Mouse (Mus musculus) neural tube, embryonic 13.5 days (tissue): ENCODE data around the gene Tcte1. TPM values are rescaled to one million over a fixed set of nuclear protein-coding genes. Genes with fewer than 3 reads are reported as not detected.
A peak's percentile ranks its signal among the peaks of the same experiment; 100 is the strongest.

Experiments used
- ATAC-seq: fragments of 200-750 bp; cut with Nextera tagmentation; 2 replicates; pipeline ENCODE4 v1.8.0; 2017; ENCODE audit warnings: low read depth, mild to moderate bottlenecking, moderate TSS enrichment, moderate library complexity
- H3K27ac ChIP-seq: fragments of 300-500 bp; sonication (generic); replicated peaks from 2 replicates; pipeline ENCODE4 v1.5.1; 2015; ENCODE audit warnings: moderate library complexity, mild to moderate bottlenecking, inconsistent platforms
- H3K27me3 ChIP-seq: fragments of 300-500 bp; sonication (generic); 2 replicates; pipeline ENCODE4 v1.6.1; 2015; ENCODE audit warnings: mild to moderate bottlenecking, inconsistent platforms
- H3K36me3 ChIP-seq: fragments of 300-500 bp; sonication (generic); 2 replicates; pipeline ENCODE4 v1.6.1; 2015; ENCODE audit warnings: mild to moderate bottlenecking, inconsistent platforms
- H3K4me1 ChIP-seq: fragments of 300-500 bp; sonication (generic); replicated peaks from 2 replicates; pipeline ENCODE4 v1.6.1; 2015; ENCODE audit warnings: inconsistent platforms
- H3K4me2 ChIP-seq: fragments of 300-500 bp; sonication (generic); 2 replicates; pipeline ENCODE4 v1.6.1; 2015; ENCODE audit warnings: inconsistent platforms, mild to moderate bottlenecking, moderate library complexity
- H3K4me3 ChIP-seq: fragments of 300-500 bp; sonication (generic); 2 replicates; pipeline ENCODE4 v1.5.1; 2015; ENCODE audit warnings: mild to moderate bottlenecking, inconsistent platforms
- H3K9ac ChIP-seq: fragments of 300-500 bp; sonication (generic); 2 replicates; pipeline ENCODE4 v1.6.1; 2015; ENCODE audit warnings: moderate library complexity, mild to moderate bottlenecking, inconsistent platforms
- H3K9me3 ChIP-seq: fragments of 300-500 bp; sonication (generic); 2 replicates; pipeline ENCODE4 v1.6.1; 2016; ENCODE audit warnings: inconsistent platforms
- WGBS: fragments of 180-500 bp; shearing (Covaris S2); methylation state at CpG from one replicate; pipeline ENCODE4 v1.1.7; 2015; 5-methylcytosine and 5-hydroxymethylcytosine counted together
- polyA plus RNA-seq: library from polyadenylated mRNA; unstranded; fragments of >200 nt; fragmentation: Nextera tagmentation; extraction: Ambion mirVana; gene quantifications from 2 replicates; pipeline ENCODE4 v1.2.1, GENCODE M21; 2015

The Tcte1 gene
- polyA plus RNA-seq, 1 experiment from 2014 or later = 3.3 TPM

DNA sequence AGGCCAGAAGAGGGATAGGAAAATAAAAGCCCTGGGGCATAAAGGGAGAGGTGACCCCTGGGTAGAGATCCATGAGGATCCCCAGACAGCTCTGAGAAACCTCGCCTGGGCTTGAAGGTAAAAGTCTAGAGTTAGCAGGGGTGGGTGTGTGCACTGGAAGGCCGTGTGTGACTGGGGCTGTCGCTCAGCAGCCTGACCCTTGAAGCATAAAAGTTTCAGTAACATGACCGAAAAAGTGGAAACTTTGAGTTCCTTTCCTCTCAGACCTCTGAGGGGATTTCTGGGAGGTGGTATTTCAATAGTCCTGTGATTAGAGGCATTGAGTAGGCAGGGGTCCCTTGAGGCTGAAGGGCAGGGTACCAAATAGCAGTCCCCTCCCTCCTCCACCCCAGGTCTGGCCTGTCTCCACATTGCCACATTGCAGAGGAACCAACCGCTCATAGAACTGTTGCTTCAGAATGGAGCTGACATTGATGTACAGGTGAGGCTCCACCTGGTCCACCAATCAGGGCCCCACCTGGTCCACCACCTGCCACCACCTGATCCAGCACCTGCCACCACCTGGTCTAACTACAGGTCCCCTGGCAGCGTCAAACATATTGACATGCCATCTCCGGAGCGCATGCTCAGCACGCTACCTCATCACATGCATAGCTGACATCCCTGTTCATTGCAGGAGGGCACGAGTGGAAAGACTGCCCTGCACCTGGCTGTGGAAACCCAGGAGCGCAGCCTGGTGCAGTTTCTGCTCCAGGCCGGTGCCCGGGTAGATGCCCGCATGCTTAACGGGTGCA, 36.7 kb downstream of the Tcte1 start:
- Histone ChIP-seq H3K9ac (no peak overlapping the region), H3K4me3 (no peak overlapping the region), H3K4me1 (peaks cover 27% of the 10 kb centered on the region), H3K36me3 (no peaks in the 10 kb centered on the region), H3K9me3 (no peaks in the 10 kb centered on the region), H3K27ac (no peak overlapping the region), H3K4me2 (no peak overlapping the region), H3K27me3 (peaks cover 11% of the 10 kb centered on the region)
- no peak for ATAC-seq
- 90% methylated on average over 15 of the region's 15 CpGs for WGBS

DNA sequence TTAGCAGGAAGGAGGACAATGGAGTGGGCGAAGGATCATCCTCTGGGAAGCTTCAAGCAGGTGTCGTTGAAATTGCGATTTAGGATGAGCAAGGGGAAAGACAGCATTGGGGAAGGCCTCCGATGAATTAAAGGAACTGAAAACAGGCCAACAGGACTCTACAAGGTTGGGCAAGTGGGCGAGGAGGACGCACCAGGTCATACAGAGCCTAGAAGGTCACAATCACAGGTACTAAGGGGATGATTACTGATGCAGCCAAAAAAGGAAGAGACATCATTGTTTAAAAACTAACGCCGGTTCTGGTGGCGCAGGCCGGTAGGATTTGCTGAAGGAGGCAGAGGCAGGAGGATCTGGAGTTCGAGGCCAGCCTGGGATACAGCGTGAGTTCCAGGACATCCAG, 40.0 kb downstream of the Tcte1 start:
- H3K9ac ChIP-seq = 0 out of 2 replicates have a peak overlapping the region, but pooled peaks have one; percentile 92
- no peaks in the 10 kb centered on the region for H3K9me3 ChIP-seq
- no peak for ATAC-seq
- H3K4me1 ChIP-seq = peaks cover 38% of the 10 kb centered on the region
- 0 out of 2 replicates have a peak overlapping the region, but pooled peaks have one; percentile 81 for H3K4me3 ChIP-seq
- H3K27ac ChIP-seq = no peak overlapping the region
- H3K36me3 ChIP-seq = peaks cover 32% of the 10 kb centered on the region
- 82% methylated on average over 12 of the region's 12 CpGs for WGBS
- peak overlapping the region; percentile 96 for H3K4me2 ChIP-seq
- H3K27me3 ChIP-seq = no peaks in the 10 kb centered on the region

DNA sequence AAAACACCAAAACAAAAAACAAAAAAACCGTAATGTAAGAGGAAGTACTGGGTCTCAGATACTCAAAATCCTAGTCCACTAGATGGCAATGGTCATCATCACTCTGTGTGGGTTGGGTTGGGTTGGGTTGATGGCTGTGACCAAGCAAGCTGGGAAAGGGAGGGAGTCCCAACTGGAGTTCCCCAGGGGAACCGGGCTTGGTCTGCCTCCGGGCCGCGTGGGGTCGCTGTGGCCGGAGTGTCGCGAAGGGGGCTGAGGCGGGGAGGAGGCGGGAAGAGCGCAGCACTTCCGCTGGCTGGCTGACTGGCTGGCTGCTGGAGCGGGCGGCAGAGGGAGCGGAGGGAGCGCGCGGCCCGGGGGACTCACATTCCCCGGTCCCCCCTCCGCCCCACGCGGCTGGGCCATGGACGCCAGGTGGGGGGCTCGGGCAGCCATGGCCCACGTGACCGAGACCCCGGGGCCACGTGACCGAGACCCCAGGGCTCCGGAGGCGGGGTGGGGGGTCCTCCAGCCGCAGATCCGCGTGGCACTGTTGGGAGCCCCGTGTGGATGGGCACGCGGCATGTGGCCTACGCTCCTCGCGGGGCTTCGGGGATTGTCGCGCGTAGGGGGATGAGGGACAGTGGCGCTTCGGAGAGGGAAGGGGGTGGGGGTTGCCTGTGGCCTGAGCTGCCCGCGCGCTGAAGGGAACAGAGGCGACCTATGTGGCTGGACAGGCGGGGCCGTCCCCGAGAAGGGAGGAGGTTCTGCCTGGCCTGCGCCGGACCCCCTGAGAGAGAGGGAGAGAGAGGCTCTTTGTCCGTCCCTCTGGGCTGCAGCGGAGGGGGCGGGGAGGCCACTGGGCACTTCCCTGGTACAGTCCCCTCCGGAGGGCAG, 40.7 kb downstream of the Tcte1 start, which contains the start of gene Slc35b2:
Gene Slc35b2, plus strand, starts transcription at position 220 of the 876 bp plus-strand sequence.
- Histone ChIP-seq H3K9ac (peak within 1 kb of the TSS; percentile 92), H3K4me2 (peak within 1 kb of the TSS; percentile 96), H3K9me3 (no peaks in the 10 kb centered on the region), H3K4me3 (peak within 1 kb of the TSS; percentile 81), H3K27me3 (no peaks in the 10 kb centered on the region), H3K4me1 (peaks cover 44% of the 10 kb centered on the region), H3K36me3 (peaks cover 38% of the 10 kb centered on the region), H3K27ac (peak within 1 kb of the TSS; percentile 90)
- WGBS = under 1% methylated on average over 41 of the region's 61 CpGs
- peak; percentile 87 for ATAC-seq

DNA sequence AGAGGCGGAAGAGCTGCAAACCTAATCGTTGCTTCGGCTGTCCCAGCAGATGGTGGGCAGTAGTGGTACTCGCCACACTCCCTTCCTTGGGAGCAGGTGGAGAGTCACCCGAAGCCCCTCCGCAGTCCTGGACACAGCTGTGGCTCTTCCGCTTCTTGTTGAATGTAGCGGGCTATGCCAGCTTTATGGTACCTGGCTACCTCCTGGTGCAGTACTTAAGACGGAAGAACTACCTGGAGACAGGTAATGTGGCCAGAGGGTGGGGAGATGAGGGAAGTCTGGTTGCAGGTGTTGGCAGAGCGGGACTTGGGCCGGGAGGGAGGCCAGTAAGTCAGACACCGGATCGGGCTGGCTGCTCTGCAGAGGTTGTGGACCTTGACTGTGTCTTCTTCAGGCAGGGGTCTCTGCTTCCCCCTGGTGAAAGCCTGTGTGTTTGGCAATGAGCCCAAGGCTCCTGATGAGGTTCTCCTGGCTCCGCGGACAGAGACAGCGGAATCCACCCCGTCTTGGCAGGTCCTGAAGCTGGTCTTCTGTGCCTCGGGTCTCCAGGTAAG, 41.4 kb downstream of the Tcte1 start:
- Histone ChIP-seq H3K9me3 (no peaks in the 10 kb centered on the region), H3K27ac (peak overlapping the region; percentile 90), H3K27me3 (no peaks in the 10 kb centered on the region), H3K9ac (peak overlapping the region; percentile 92), H3K4me3 (peak overlapping the region; percentile 81), H3K4me2 (peak overlapping the region; percentile 96), H3K36me3 (peaks cover 46% of the 10 kb centered on the region), H3K4me1 (peaks cover 51% of the 10 kb centered on the region)
- ATAC-seq = peak; percentile 1; the same call in 1 of the 2 replicates
- 9% methylated on average over 18 of the region's 18 CpGs for WGBS

DNA sequence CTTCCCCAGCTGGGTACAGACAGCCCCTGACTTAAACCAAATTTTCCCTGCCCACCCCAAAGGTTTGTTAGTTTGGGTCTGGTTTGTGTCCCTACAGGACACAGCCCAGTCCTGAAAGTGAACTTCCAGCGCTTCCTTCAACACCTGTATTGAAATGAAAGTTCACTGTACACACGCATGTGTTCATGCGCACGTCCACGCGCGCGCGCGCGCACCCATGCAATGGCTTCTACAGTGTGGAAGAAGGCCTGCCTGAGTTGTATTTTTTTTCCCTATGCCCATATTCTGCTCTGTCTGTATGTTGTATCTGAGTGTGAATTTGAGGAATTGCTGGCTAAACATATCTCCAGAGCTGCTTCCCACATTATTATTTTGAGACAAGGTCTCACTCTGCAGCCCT, 41.9 kb downstream of the Tcte1 start:
- no peak for ATAC-seq
- 95% methylated on average over 11 of the region's 11 CpGs for WGBS
- H3K36me3 ChIP-seq = peaks cover 50% of the 10 kb centered on the region
- H3K9ac ChIP-seq = peak overlapping the region; percentile 92
- no peak overlapping the region for H3K27ac ChIP-seq
- H3K4me3 ChIP-seq = peak overlapping the region; percentile 81
- H3K4me2 ChIP-seq = peak overlapping the region; percentile 96
- H3K9me3 ChIP-seq = no peaks in the 10 kb centered on the region
- H3K4me1 ChIP-seq = peaks cover 56% of the 10 kb centered on the region
- no peaks in the 10 kb centered on the region for H3K27me3 ChIP-seq

DNA sequence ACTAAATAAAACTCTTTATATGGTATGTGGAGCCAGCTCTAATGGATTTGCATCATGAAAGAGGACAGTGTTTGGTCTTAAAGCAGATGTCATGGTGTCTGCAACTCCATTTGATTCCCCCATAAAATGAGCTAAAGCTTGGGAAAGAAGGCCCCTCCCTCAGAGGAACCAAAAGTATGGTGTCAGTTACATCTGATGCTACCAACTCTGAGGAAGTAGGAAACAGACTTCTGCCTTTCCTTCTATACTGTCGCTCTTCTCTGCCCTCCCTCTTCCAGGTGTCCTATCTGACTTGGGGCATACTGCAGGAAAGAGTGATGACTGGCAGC, 42.8 kb downstream of the Tcte1 start:
- ATAC-seq = no peak
- Histone ChIP-seq H3K9ac (0 out of 2 replicates have a peak overlapping the region, but pooled peaks have one; percentile 8), H3K4me3 (no peak overlapping the region), H3K36me3 (peaks cover 59% of the 10 kb centered on the region), H3K9me3 (no peaks in the 10 kb centered on the region), H3K4me2 (no peak overlapping the region), H3K27me3 (no peaks in the 10 kb centered on the region), H3K4me1 (peaks cover 65% of the 10 kb centered on the region), H3K27ac (no peak overlapping the region)
- 95% methylated on average over 1 of the region's 1 CpGs for WGBS

DNA sequence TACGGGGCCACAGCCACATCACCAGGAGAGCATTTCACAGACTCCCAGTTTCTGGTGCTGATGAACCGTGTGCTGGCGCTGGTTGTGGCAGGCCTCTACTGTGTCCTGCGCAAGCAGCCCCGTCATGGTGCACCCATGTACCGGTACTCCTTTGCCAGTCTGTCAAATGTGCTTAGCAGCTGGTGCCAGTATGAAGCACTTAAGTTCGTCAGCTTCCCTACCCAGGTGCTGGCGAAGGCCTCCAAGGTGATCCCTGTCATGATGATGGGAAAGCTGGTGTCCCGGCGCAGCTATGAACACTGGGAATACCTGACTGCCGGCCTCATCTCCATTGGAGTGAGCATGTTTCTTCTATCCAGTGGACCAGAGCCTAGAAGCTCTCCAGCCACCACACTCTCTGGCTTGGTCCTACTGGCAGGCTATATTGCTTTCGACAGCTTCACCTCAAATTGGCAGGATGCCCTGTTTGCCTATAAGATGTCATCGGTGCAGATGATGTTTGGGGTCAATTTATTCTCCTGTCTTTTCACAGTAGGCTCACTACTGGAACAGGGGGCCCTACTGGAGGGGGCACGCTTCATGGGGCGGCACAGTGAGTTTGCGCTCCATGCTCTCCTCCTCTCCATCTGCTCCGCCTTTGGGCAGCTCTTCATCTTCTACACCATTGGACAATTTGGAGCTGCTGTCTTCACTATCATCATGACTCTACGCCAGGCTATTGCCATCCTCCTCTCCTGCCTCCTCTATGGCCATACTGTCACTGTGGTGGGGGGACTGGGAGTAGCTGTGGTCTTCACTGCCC, 43.3 kb downstream of the Tcte1 start:
- 0 out of 2 replicates have a peak overlapping the region, but pooled peaks have one; percentile 1 for H3K4me3 ChIP-seq

DNA sequence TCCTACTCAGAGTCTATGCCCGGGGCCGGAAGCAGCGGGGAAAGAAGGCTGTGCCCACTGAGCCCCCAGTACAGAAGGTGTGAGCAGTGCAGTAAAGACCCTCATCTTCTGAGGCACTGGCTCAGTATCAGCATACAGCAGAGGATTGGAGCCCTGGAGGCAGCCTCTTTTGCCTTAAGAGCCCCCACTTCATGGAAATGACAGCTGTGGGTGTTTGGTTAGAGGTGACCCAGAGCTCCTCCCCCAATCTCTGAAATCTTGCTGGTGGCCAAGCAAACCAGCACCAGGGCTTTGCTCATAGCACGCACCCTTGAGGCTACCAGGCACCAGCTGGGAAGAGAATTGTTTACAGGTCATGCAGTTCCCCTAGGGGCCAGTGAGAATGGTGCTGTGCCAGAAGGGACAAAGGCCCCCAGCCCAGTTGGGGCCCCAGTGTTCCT, 43.9 kb downstream of the Tcte1 start:
- H3K36me3 ChIP-seq = peaks cover 67% of the 10 kb centered on the region
- 28% methylated on average over 4 of the region's 4 CpGs for WGBS
- H3K4me3 ChIP-seq = no peak overlapping the region
- no peak overlapping the region for H3K9ac ChIP-seq
- H3K4me2 ChIP-seq = no peak overlapping the region
- H3K9me3 ChIP-seq = no peaks in the 10 kb centered on the region
- H3K27ac ChIP-seq = peak overlapping the region; percentile 29; the same call in 1 of the 2 replicates
- H3K4me1 ChIP-seq = peaks cover 76% of the 10 kb centered on the region
- no peaks in the 10 kb centered on the region for H3K27me3 ChIP-seq
- no peak for ATAC-seq

More for the DNA sequence above, 43.3 kb downstream of the Tcte1 start:
- 67% methylated on average over 18 of the region's 18 CpGs for WGBS
- H3K9me3 ChIP-seq = no peaks in the 10 kb centered on the region
- ATAC-seq = no peak
- H3K4me2 ChIP-seq = no peak overlapping the region
- no peak overlapping the region for H3K9ac ChIP-seq
- H3K27me3 ChIP-seq = no peaks in the 10 kb centered on the region
- peaks cover 65% of the 10 kb centered on the region for H3K36me3 ChIP-seq
- peaks cover 70% of the 10 kb centered on the region for H3K4me1 ChIP-seq
- H3K27ac ChIP-seq = peak overlapping the region; percentile 29; the same call in 1 of the 2 replicates

DNA sequence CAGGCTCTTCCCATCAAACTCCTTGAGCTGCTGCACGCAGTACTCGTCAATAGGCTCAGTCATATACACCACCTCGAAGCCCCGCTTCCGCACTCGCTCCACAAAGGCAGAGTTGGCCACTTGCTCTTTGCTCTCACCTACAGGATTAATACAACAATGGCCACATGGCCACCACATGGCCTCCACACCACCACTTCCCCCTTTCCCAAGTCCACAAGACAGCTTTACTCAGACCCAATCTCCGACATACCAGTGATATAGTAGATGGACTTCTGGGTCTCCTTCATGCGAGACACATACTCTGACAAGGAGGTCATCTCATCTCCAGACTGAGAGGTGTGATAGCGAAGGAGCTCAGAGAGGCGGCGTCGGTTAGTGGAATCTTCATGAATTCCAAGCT, 45.8 kb downstream of the Tcte1 start:
- peaks cover 76% of the 10 kb centered on the region for H3K4me1 ChIP-seq
- no peak overlapping the region for H3K27ac ChIP-seq
- no peaks in the 10 kb centered on the region for H3K9me3 ChIP-seq
- 88% methylated on average over 12 of the region's 12 CpGs for WGBS
- no peak overlapping the region for H3K9ac ChIP-seq
- H3K4me2 ChIP-seq = no peak overlapping the region
- H3K4me3 ChIP-seq = no peak overlapping the region
- no peaks in the 10 kb centered on the region for H3K27me3 ChIP-seq
- ATAC-seq = no peak
- peaks cover 67% of the 10 kb centered on the region for H3K36me3 ChIP-seq

DNA sequence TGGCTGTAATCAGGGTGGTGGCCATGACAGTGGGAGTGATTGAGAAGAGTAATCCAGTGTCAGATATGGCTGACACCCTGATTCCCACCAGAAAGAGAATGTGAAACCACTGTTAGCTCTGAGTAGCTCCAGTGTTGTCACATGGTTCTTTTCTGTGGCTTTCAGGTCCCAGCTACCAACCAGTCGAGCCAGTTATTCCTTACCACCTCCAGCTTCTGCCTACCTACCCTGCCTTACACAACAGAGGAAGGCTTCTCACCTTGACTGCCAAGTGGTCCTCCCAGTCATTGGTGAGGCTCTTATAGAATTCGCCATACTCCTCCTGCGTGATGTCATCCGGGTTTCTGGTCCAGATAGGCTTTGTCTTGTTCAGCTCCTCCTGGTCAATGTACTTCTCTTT, 46.8 kb downstream of the Tcte1 start:
- Histone ChIP-seq H3K27ac (no peak overlapping the region), H3K4me2 (no peak overlapping the region), H3K36me3 (peaks cover 67% of the 10 kb centered on the region), H3K4me3 (no peak overlapping the region), H3K9me3 (no peaks in the 10 kb centered on the region), H3K27me3 (no peaks in the 10 kb centered on the region), H3K4me1 (peaks cover 77% of the 10 kb centered on the region), H3K9ac (no peak overlapping the region)
- no peak for ATAC-seq
- 84% methylated on average over 4 of the region's 4 CpGs for WGBS
